Mouse (Mus musculus): ENCODE data around the gene Rab3ip.

The Rab3ip gene

GRCm38 (mm10) chr10:116957867-116958551 lies 7.4 kb upstream of the Rab3ip start:
- no peak for DNase-seq (ENCODE audit: low read depth, low spot score)

DNA sequence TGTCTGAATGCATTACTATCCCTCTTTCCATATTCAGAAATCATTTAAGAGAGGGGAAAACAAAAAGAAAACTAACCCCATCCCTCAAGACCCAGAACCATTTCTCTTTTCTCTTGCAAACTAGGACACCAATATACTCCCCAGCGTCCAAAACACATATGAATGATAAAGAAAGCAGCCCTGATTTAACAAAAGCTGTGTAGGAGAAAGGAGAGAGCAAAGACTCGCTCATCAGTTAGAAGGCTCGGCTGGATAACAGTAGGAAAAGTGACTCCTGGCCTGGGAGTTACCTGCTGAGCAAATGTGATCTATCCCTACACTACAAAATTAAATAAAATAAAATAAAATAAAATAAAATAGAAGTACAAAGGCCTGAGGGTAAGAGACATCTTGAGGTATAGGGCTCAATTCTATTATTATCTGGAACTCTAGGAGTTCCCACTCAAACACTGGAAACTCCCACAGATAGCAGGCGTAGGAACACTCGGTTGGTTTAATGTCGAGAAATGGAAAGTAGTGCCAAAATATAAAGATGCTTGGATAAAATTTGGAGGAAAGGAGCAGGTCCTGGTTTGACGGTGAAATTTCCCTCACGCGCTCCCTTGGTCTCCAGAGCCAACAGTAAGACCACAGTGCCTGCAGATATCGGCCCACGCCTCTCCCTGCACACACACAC lies 6.1 kb upstream of the Rab3ip start:
- DNase-seq (ENCODE audit: low read depth, low spot score), result no peak

- DNase-seq (ENCODE audit: low read depth, low spot score), result no peak
Observed at GRCm38 (mm10) chr10:116955191-116955590, 4.6 kb upstream of the Rab3ip start.

- DNase-seq (ENCODE audit: low read depth, low spot score), result no peak
Observed at GRCm38 (mm10) chr10:116950886-116951285, 317 bp upstream of the Rab3ip start.

DNA sequence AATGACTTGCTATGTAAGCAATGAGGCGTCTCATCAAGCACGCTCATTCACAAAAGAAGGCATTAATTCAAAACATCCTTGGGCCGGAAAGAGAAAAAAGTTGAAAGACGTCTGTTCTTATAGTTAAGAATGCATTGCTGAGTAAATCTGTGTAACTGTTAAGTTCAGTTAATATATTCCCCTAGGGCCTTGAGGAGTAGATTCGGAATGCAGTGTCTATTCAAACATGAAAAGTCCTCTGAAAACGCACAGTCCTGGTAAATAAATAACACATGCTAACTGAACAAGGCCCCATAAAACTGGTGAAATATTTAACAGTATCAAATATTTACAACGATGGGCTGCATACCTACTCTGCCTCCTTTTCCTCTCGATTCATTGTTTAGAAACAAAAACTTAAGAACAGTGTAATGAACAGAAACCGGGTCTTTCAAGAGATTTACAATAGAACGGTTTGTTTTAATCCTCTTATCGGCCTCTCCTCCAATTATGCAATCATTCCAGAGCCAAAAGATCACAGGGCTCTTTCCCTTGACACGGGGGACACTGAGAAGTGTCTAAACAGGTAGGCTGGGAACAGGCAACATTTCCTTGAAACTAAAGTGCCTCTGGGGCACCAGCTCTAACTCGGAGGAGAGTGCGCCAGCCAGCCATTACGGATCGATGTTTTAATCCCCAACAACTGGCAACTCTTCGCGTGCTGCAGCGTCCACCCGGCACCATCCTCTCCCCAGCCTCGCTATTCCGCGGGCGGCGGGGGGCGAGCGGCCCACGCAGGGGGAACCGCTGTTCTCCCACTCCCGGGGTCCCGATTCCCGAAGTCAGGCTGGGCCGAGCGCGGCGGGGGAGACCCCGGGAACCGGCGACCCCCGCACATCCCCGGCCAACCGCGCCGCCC lies 1.2 kb downstream of the Rab3ip start:
- no peak for DNase-seq (ENCODE audit: low read depth, low spot score)

GRCm38 (mm10) chr10:116948414-116948813 lies 2.2 kb downstream of the Rab3ip start:
- DNase-seq (ENCODE audit: low read depth, low spot score), result no peak

GRCm38 (mm10) chr10:116944940-116945339 lies 5.6 kb downstream of the Rab3ip start:
- no peak for DNase-seq (ENCODE audit: low read depth, low spot score)

GRCm38 (mm10) chr10:116944144-116944543 lies 6.4 kb downstream of the Rab3ip start:
- no peak for DNase-seq (ENCODE audit: low read depth, low spot score)

DNA sequence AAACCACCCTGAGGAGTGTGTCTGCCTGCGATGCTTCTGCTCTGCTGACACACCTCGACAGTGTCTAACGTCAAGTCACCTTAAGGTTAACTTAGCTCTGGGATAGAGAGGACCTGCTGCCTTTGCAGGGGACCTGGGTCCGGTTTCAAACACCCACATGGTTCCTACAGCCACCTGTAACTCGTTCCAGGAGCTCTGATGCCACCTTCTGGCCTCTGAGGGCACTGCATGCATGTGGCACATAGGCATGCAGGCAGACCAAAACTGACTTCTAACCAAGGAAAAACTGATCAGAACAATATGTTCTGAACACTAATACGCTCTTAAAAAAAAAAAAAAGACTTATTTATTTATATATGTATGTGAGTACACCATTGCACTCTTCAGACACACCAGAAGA lies 7.5 kb downstream of the Rab3ip start:
- DNase-seq (ENCODE audit: low read depth, low spot score), result no peak

- DNase-seq (ENCODE audit: low read depth, low spot score), result no peak
Observed at GRCm38 (mm10) chr10:116935028-116935427, 15.5 kb downstream of the Rab3ip start.

DNA sequence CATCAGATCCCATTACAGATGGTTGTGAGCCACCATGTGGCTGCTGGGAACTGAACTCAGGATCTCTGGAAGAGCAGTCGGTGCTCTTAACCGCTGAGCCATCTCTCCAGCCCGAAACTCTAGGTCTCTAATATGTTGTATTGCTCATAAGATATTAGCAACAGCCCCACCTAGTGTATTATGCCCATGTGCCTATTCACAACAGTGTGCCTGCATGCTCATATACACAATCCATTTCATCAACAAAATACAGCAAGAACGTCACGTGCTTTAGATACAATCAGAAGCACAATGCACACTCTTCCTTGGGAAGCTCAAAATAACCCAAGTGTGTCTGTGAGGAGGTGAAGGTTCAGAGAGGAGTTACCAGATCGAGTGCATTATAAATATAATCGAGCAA lies 16.8 kb downstream of the Rab3ip start:
- no peak for DNase-seq (ENCODE audit: low read depth, low spot score)

GRCm38 (mm10) chr10:116932418-116932817 lies 18.2 kb downstream of the Rab3ip start:
- DNase-seq (ENCODE audit: low read depth, low spot score), result no peak

DNA sequence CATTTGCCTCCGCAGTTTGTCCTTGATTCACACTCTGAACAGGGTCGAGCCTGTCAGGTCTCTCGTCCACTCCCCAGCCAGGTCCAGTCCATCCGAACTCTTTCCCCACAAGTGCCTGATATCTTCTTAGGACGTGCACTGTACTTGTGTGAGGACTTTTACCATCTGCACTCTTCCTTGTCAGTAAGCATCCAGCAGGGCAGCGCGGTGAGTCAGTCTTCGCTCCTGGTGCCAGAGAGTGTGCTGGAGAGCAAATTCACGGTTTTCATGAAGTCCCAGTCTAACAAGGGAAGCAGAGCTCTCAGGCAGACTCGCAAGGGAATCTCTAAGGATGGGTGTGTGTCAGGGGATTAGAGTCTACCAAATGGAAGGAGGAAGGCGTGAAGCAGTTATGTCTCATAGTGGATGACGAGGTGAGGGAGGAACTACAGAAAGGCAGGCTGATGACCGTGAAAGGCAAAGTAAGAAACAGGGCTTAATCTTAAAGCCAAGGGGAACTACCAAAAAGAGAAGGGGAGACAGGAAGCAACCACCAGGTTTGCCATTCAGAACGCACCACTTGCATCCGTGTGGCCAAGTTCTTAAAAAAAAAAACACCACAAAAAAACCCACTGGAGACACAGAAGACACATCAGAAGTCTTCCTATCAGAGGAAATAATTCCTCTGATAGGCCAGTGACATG lies 18.9 kb downstream of the Rab3ip start:
- no peak for DNase-seq (ENCODE audit: low read depth, low spot score)

- DNase-seq (ENCODE audit: low read depth, low spot score), result no peak
Observed at GRCm38 (mm10) chr10:116930936-116931335, 19.6 kb downstream of the Rab3ip start.

- DNase-seq (ENCODE audit: low read depth, low spot score), result no peak
Observed at GRCm38 (mm10) chr10:116930506-116930905, 20.1 kb downstream of the Rab3ip start.

- no peak for DNase-seq (ENCODE audit: low read depth, low spot score)
Observed at GRCm38 (mm10) chr10:116928826-116929225, 21.7 kb downstream of the Rab3ip start.

- no peak for DNase-seq (ENCODE audit: low read depth, low spot score)
Observed at GRCm38 (mm10) chr10:116926428-116927113, 24.0 kb downstream of the Rab3ip start.

DNA sequence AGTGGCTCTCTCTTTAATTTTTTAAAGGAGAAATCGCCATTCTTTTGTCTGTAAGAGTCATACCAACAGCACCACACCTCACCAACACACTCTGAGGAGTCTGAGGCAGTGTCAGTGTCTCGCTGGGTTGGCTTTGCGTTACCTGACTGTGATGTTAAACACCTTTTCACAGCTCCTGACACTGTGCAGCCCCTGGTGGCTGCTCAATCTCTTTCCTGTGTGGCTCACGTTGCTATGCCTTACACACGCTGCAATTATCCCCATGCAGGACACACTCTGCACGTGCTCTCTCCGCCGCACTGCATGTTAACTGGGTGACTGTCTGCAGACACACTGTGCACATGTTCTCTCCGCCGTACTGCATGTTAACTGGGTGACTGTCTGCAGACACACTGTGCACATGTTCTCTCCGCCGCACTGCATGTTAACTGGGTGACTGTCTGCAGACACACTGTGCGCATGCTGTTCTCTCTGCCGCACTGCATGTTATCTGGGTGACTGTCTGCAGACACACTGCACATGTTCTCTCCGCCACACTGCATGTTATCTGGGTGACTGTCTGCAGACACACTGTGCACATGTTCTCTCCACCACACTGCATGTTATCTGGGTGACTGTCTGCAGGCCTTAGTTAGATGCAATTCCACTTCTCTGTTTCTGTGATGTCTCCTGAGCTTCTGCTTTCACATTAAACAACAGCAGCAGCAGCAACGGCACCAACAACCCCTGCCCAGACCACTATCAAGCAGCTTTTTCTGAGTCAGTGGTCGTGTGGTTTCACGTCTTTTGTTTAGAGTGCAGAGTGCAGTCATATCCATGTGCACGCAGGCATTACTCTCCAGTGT lies 26.7 kb downstream of the Rab3ip start:
- no peak for DNase-seq (ENCODE audit: low read depth, low spot score)

DNA sequence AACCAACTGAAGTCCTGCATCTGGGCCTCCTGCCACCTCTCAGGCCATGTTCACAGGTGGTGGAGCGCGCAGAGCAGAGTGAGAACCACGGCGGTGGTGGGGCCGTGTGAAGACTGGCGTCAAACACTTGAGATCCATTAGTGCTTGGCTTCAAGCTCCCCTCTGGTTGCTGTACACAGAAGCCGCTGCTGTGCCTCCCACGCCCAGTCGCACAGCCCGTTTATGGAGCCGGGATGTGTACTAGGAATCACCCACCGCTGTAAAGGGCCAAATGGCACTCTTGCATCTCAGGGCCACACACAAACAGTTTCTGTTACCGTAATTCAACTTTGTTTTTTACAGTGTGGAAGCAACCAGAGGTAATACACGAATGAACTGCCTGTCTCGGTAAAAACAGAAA lies 28.4 kb downstream of the Rab3ip start:
- no peak for DNase-seq (ENCODE audit: low read depth, low spot score)

DNA sequence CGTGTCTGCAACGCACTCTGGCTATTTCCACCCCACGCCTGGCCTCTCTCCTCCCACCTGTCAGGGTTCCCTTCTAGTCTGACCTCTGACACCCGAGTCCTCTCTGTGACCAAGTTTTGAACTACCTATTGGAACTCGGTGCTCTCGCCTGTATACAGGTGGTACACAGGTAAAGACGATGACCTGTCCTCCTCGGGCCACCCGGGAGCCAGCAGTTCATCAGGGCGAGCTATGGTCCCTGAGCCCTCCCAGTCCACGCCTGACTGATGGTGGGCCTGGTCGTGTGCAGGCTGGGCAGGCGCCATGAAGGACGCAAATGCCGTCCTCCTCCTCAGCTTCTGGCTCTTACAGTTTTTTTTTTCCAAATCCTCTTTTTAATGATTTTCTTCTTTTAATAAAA lies 29.2 kb downstream of the Rab3ip start:
- DNase-seq (ENCODE audit: low read depth, low spot score), result no peak

Measured in forelimb bud, embryonic 11.5 days (tissue).